Mouse (Mus musculus): Measurements from ENCODE around the gene Stx12.
"Not testable (repeated sequence)": the region's sequence is repeated elsewhere in the genome, so short reads cannot be mapped to it uniquely, and the experiment has no call there.

The Stx12 gene

GRCm38 (mm10) chr4:132884064-132884843, at the start of gene Stx12:
Gene Stx12, minus strand, starts transcription at chr4:132884509.
- DNase-seq (ENCODE audit: low spot score): peak; percentile 91

GRCm38 (mm10) chr4:132932752-132933404, 48.6 kb upstream of the Stx12 start:
- DNase-seq (ENCODE audit: low spot score): no peak

- peak; percentile 55 for DNase-seq (ENCODE audit: low spot score)
Observed at GRCm38 (mm10) chr4:132930784-132931183, 46.5 kb upstream of the Stx12 start.

GRCm38 (mm10) chr4:132926520-132926919, 42.2 kb upstream of the Stx12 start:
- not testable (repeated sequence) for DNase-seq (ENCODE audit: low spot score)

GRCm38 (mm10) chr4:132922558-132923008, 38.3 kb upstream of the Stx12 start, which contains the start of gene Fam76a:
Gene Fam76a, minus strand, starts transcription at chr4:132922558.
- peak; percentile 100 for DNase-seq (ENCODE audit: low spot score)

GRCm38 (mm10) chr4:132922061-132922530, 37.8 kb upstream of the Stx12 start:
- DNase-seq (ENCODE audit: low spot score): peak; percentile 43

GRCm38 (mm10) chr4:132921488-132921887, 37.2 kb upstream of the Stx12 start:
- DNase-seq (ENCODE audit: low spot score): no peak

GRCm38 (mm10) chr4:132920171-132920570, 35.9 kb upstream of the Stx12 start:
- DNase-seq (ENCODE audit: low spot score): no peak

GRCm38 (mm10) chr4:132918493-132918892, 34.2 kb upstream of the Stx12 start:
- not testable (repeated sequence) for DNase-seq (ENCODE audit: low spot score)

- DNase-seq (ENCODE audit: low spot score): no peak
Observed at GRCm38 (mm10) chr4:132912156-132912555, 27.8 kb upstream of the Stx12 start.

- DNase-seq (ENCODE audit: low spot score): peak; percentile 12
Observed at GRCm38 (mm10) chr4:132905843-132906360, 21.6 kb upstream of the Stx12 start.

GRCm38 (mm10) chr4:132904765-132905309, 20.5 kb upstream of the Stx12 start:
- peak; percentile 56 for DNase-seq (ENCODE audit: low spot score)

- no peak for DNase-seq (ENCODE audit: low spot score)
Observed at GRCm38 (mm10) chr4:132904071-132904470, 19.8 kb upstream of the Stx12 start.

- no peak for DNase-seq (ENCODE audit: low spot score)
Observed at GRCm38 (mm10) chr4:132898197-132898596, 13.9 kb upstream of the Stx12 start.

- no peak for DNase-seq (ENCODE audit: low spot score)
Observed at GRCm38 (mm10) chr4:132894402-132894801, 10.1 kb upstream of the Stx12 start.

- peak; percentile 53 for DNase-seq (ENCODE audit: low spot score)
Observed at GRCm38 (mm10) chr4:132884844-132885374, 600 bp upstream of the Stx12 start.

- DNase-seq (ENCODE audit: low spot score): peak; percentile 8
Observed at GRCm38 (mm10) chr4:132883561-132884063, 697 bp downstream of the Stx12 start.

- DNase-seq (ENCODE audit: low spot score): no peak
Observed at GRCm38 (mm10) chr4:132874363-132875097, 9.8 kb downstream of the Stx12 start.

- DNase-seq (ENCODE audit: low spot score): peak; percentile 3
Observed at GRCm38 (mm10) chr4:132873481-132874362, 10.6 kb downstream of the Stx12 start.

GRCm38 (mm10) chr4:132871116-132871515, 13.2 kb downstream of the Stx12 start:
- DNase-seq (ENCODE audit: low spot score): no peak
